Mouse (Mus musculus): ENCODE measurements around the gene Traip.

Traip gene

DNA sequence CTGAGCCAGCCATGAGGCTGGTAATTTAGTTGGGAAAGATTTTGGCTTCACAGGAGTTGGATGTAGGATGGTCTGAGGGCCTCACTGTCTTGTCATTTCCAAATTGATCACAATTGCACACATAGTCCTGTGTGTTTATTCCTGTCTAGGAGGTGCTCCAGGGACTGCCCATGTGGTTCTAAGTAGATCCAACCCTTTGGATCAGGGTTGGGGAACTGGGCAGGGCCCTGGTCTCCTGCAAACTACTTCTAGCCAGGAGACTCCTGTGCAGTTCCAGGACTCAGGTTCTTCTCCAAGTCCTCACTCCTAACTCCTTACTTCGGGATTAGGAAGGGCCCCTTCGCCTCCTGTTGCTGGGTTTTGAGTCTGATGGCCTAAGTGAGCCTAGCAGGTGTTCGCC, 14.6 kb upstream of the Traip start, which contains the start of gene Camkv:
Camkv (plus strand) TSS at position 301 of the 400 bp plus-strand sequence.
- DNase-seq, result no peak

GRCm38 (mm10) chr9:107935790-107936214, 14.1 kb upstream of the Traip start:
- DNase-seq, result peak; percentile 31 to 56

GRCm38 (mm10) chr9:107936215-107936822, 13.6 kb upstream of the Traip start:
- peak; percentile 16 to 19 for DNase-seq

DNA sequence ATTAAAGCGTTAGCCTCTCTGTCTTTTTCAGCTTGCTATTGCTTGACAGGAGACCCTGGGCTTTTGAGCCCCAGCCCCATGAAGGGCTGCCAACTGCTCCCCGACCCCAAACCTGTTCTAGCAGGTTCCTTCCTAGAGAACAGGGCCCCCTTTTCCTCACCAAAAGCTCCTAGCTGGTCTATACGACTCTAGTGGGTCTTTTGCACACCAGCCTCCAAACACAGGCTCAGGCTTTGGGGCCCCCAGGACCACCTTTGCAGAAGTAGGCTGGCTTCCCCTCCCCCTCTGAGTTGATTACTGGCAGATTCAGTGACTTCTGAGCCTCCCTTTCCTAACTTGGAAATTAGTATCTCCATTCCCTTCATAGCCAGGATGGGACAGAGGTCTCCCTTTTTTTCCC, 13.1 kb upstream of the Traip start:
- no peak for DNase-seq

GRCm38 (mm10) chr9:107947241-107948194, 2.4 kb upstream of the Traip start:
- DNase-seq, result no peak

- DNase-seq, result no peak
Measured at GRCm38 (mm10) chr9:107949184-107949921, 583 bp upstream of the Traip start.

DNA sequence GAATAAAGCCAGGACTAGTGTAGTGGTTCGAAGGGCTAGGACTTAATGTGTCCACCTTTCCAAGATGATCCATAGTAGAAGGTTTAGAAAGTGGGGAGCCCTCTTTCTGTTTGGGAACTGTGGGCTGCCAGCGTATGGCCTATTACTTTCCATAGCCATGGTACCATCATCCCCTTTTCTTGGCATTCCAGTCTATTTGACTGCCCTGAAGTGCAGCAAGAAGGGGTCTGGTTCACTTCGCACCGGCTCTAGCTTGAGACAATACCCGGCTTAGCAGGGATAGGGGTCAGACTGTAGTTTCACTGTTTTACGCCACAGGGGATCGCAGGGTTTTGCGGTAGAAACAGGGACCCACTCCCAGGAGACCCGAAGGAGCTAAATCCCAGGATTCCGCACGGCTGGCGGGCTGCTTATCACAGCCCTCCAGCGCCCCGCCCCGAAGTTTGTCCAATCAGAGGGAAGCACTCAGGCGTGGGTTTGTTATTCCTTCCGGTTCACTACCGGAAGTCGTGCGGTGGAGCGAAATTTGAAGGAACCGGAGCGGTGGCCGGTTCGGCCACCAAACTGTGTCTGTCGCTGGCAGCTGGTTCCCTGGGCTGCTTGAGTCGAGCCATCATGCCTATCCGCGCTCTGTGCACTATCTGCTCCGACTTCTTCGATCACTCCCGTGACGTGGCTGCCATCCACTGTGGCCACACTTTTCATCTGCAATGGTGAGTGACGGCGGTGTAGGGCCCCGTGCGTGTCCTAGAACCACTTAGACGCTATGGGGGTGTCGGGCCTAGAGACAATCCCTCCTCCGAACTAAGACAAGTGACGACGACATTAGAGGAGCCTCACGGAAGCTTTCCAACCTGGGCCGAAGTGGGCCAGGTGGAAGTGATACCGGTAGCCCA, 772 bp downstream of the Traip start:
- DNase-seq, result peak; percentile 96 to 97

- DNase-seq, result no peak
Measured at GRCm38 (mm10) chr9:107955613-107956289, 5.8 kb downstream of the Traip start.

DNA sequence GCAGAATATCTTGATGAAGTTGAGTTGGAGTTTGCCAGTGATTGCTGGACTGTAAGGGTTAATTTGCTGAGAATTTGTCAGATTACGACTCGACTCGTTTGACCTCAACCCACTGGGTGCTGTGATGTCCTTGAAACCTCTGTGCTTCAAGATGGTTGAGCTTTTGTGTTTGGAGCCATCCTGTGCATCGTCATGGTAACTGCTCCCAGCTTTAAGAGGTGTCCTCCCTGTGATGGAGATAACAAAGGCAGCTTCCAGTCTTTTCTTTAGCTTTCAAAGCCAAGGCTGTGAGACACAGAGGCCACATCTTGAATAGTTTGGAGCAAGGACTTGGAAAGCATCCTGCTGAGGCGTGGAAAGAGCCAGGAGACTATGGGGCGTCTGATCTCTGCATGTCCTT, 7.2 kb downstream of the Traip start:
- DNase-seq, result no peak

DNA sequence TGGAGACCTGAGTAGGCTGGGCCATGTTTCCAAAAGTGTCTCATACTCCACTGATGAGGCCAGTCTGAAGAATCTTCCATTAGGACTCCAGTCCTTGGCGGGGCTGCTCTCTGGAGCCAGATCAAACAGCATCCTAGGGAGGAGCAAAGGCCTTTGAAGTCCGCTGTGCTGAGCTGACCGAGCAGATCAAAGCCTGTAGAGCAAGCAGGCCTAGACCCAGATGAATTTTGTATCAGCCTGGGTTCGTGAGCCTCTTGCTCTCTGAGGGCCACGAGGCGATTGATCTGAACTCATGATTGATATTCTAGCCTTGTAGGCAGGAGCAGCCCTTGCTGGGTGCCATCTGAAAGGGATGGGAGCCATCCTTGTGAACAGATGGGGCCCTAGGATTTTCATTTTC, 10.0 kb downstream of the Traip start:
- DNase-seq, result no peak

DNA sequence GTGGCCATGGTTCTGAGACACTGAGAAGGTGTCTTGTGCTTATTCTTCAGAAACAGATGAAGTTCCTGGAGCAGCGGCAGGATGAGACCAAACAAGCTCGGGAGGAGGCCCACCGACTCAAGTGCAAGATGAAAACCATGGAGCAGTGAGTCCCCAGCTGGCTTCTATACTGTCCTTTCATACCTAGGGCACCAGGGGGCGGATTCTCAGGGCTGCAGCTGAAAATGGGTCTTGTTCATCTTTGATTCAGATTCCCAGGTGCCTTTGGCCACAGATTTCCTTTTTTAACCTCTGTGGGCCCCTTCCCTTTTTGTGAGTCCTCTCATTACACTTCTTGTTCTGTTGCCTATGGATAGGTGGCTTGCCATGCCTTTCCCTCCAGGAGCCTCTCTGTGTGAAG, 11.0 kb downstream of the Traip start:
- no peak for DNase-seq

GRCm38 (mm10) chr9:107961351-107961762, 11.4 kb downstream of the Traip start:
- DNase-seq, result no peak

DNA sequence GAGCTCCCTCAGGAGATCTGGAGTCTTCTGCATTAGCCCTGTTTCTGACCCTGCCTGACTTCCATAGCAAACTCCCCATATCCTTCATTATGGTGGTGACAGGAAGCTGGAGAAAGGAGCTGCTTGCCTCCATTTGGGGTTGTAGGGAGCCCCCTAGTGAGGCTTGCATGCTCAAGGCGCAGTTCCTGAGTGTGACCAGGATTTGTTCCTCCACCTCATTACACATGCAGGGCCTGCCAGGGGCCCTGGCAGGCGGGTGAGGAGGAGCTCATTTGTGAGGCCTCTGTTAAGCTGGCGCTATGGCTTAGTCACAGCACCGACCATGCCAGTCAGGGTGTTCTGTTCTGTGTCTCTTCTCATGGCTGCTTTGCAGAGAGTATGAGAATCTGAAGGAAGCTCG, 11.9 kb downstream of the Traip start:
- peak; percentile 48 to 60 for DNase-seq

DNA sequence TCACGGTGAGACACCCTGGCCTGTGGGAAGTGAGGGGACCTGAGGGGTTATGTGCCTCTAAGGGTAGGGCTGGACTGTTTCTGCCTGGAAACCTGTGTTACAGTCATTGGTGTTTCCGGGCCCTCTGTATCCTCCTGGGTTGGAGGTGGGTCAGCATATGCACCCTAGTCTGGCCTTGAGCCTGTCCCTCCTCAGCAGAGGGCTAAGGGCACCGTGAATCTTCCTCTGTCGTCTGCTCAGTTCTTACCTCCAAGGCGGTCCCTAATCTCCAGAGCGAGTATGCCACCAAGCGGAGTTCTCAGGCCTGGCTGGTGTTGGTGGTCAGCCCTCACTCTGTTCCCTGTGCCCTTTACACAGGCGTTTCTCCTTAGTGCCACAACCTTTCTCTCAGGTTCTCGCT, 13.0 kb downstream of the Traip start:
- no peak for DNase-seq

- DNase-seq, result peak; percentile 95
Measured at GRCm38 (mm10) chr9:107963700-107964099, 13.8 kb downstream of the Traip start.

- no peak for DNase-seq
Measured at GRCm38 (mm10) chr9:107964681-107965080, 14.7 kb downstream of the Traip start.

DNA sequence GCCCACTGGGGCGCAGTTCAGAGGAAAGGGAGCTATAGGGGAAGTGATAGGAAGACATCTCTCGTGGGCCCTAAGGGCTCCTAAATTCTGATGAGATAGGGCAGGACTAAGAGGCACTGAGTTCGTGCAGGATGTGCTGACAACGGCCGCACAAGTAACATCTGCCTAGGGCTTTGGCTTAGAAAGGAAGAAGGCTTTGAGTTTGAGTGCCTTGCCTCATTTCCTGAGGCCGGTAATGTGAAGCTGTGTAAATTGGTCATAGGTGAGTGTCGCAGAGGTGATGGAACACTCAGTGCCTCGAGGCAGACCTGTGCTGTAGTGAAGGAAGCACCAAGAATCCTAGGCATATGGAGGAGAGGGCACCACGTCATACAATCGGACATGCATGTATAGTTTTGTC, 16.7 kb downstream of the Traip start:
- no peak for DNase-seq

DNA sequence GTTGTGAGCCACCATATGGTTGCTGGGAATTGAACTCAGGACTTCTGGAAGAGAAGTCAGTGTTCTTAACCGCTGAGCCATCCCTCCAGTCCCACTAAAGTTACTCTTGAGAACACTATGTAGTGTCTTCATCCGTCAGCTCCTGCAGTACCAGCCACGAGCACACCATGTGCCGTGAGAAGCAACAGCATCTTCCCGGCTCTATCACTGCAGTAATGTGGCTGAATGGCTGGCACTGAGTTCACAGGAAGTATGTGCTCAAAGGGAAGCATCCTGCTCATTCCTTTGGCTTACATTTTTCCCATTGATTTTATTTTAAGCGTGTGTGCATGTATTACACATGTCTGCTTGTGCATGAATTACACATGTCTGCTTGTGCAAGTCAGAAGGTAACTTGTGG, 17.5 kb downstream of the Traip start:
- no peak for DNase-seq

DNA sequence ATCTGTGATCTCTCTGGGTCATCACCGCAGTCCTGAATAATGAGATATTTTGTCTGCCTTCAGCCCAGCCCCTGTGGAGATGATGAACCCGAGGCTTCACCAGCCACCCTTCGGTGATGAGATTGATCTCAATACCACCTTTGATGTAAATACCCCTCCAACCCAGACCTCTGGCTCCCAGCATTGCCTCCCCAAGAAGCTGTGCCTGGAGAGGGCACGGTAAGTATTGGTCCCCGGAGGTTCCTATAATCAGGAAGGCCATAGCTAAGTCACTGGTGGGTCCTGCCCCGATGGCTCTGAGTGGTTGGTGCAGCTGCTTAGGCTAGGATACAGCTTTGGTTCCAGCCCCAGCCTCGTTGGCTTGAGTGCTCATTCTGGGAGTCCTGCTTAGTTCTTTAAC, 18.6 kb downstream of the Traip start:
- no peak for DNase-seq

GRCm38 (mm10) chr9:107970311-107970710, 20.4 kb downstream of the Traip start:
- no peak for DNase-seq

DNA sequence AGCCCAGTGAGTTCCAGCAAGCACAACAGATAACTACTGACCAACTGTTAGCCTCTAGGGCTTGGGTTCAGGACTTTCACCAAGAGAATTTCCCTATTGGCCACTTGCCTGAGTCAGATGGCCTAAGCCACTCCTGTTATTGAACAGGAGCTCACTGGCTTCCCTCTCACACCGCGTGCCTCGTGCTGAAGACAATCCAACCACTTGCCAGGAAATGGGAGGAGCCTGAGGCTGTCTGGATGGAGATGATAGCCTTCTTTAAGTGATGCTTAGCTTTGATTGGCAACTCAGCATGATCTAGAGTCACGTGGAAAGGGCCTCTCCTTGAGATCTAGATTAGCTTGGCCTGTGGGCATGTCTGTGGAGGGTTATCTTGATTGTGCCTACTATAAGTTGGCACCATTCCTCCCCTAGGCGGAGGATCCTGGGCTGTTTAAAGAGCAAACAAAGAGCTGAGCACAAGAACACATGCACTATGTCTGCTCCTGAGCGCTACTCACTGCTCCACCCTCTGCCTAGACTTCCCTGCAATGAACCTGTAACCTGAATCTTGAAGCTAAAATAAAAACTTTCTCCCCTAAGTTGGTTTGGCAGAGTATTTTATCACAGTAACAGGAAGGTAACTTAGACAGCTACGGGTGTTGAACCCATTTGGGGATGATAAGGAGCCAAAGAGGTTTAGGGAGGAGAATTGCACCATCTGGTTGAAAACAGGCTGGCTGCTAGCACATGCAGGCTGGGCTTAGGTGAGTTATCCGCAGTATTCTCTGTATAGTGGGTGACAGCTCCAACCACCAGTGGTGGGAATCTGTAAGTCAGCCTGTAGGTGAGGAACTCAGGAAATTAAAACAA, 22.0 kb downstream of the Traip start:
- no peak for DNase-seq
